Comparison of ENCODE assay signal across 19 mouse cellular contexts in the genomic region with DNA sequence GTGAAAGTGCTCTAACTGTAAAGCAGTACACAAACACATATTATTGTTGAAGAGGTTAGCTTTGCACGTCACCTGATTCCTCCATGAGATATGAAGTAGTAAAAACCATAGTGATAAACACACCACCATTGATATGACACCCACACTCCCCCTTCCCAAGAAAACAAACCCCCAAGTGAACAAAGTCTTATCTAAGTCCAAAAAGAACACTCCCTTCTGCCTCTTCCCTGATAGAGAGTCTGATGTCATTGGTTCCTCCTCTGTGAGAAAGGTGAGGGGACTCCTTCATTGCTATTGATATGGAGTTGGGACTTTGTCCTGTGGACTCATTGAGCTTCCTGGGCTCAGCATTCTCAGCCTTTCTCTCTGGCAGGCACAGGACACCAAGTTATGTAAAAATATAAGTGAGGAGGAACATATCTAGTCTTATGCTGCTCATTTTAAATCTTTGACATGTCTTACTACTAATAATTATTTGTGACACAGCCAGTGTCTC. TPM values are rescaled to one million over a fixed set of nuclear protein-coding genes. Genes with fewer than 3 reads are reported as not detected.
DNase-seq lines count a peak whose midpoint lies in the region; ATAC-seq and TF ChIP-seq lines count a peak whose summit lies in the region.
"Had no signal": no experiment of that assay in that cellular context is flagged by ENCODE, and none has a peak within 500 bp of the region (broad histone marks: within the 10 kb centered on the region; RNA-seq: fewer than 3 reads in every experiment).

No protein-coding gene starts in this region.

- H3K4me3 ChIP-seq in liver, embryonic 11.5 days (ENCODE audit: low read depth, low read length) = no peak overlapping the region
- no peak overlapping the region for H3K4me3 ChIP-seq in intestine, postnatal 0 days (ENCODE audit: low read depth, low read length)
- H3K4me3 ChIP-seq in small intestine, adult 2 months (ENCODE audit: low read depth, low read length) = no peak overlapping the region
- no peak overlapping the region for H3K4me3 ChIP-seq in limb, embryonic 10.5 days
- H3K4me3 ChIP-seq: embryonic facial prominence, embryonic 10.5 days; forebrain, embryonic 10.5 days; forebrain, embryonic 15.5 days; hindbrain, embryonic 12.5 days had no signal

- H3K27me3 ChIP-seq in liver, embryonic 11.5 days (replicated peaks; ENCODE audit: control insufficient read depth, insufficient read depth, low read length) = no peaks in the 10 kb centered on the region
- no peaks in the 10 kb centered on the region for H3K27me3 ChIP-seq in intestine, postnatal 0 days (replicated peaks; ENCODE audit: control insufficient read depth, insufficient read depth, low read length)
- H3K27me3 ChIP-seq in small intestine, adult 2 months (ENCODE audit: control insufficient read depth, insufficient read depth, low read length) = no peaks in the 10 kb centered on the region
- no peaks in the 10 kb centered on the region for H3K27me3 ChIP-seq in limb, embryonic 10.5 days (ENCODE audit: low read depth, poor library complexity, severe bottlenecking)
- H3K27me3 ChIP-seq: forebrain, embryonic 15.5 days; hindbrain, embryonic 12.5 days had no signal

- no peak overlapping the region for H3K9ac ChIP-seq in liver, embryonic 11.5 days (ENCODE audit: low read depth, low read length)
- no peak overlapping the region for H3K9ac ChIP-seq in intestine, postnatal 0 days (ENCODE audit: low read depth, low read length)
- H3K9ac ChIP-seq: forebrain, embryonic 15.5 days; hindbrain, embryonic 12.5 days had no signal

- TF ChIP-seq POLR2A in small intestine, adult 2 months (IDR thresholded peaks at IDR 0.05; ENCODE audit: low read depth, low read length) = no peak

- H3K9me3 ChIP-seq in liver, embryonic 11.5 days (ENCODE audit: control insufficient read depth, low read length) = no peaks in the 10 kb centered on the region
- H3K9me3 ChIP-seq in intestine, postnatal 0 days (ENCODE audit: control insufficient read depth) = no peaks in the 10 kb centered on the region
- no peaks in the 10 kb centered on the region for H3K9me3 ChIP-seq in limb, embryonic 10.5 days (replicated peaks)
- H3K9me3 ChIP-seq: embryonic facial prominence, embryonic 10.5 days; forebrain, embryonic 10.5 days; forebrain, embryonic 15.5 days; hindbrain, embryonic 12.5 days had no signal

- H3K4me1 ChIP-seq in liver, embryonic 11.5 days (replicated peaks; ENCODE audit: control insufficient read depth, insufficient read depth, low read length) = 0 out of 2 replicates have a peak, but pooled peaks cover 5% of the 10 kb centered on the region
- 0 out of 2 replicates have a peak, but pooled peaks cover 4% of the 10 kb centered on the region for H3K4me1 ChIP-seq in intestine, postnatal 0 days (replicated peaks; ENCODE audit: control insufficient read depth, insufficient read depth, low read length)
- peaks cover 28% of the 10 kb centered on the region for H3K4me1 ChIP-seq in small intestine, adult 2 months (ENCODE audit: control insufficient read depth, insufficient read depth, insufficient read length, low read length)
- H3K4me1 ChIP-seq in limb, embryonic 10.5 days = no peaks in the 10 kb centered on the region
- H3K4me1 ChIP-seq: forebrain, embryonic 15.5 days; hindbrain, embryonic 12.5 days had no signal

- DNase-seq in liver, embryonic 11.5 days (ENCODE audit: low spot score) = no peak
- DNase-seq in liver = no peak
- no peak for DNase-seq in urinary bladder, postnatal 4 days (ENCODE audit: low spot score in 2 of 2)
- DNase-seq in limb, embryonic 10.5 days (ENCODE audit: low spot score) = no peak
- no peak for DNase-seq in layer of hippocampus, adult 9-11 months
- DNase-seq: adrenal gland, adult 2 months; adrenal gland, postnatal 25 days; cerebellum, adult 2 months; cerebellum, postnatal 10 days; gastrocnemius, postnatal 36 days; heart, adult 11 months; heart, postnatal 10 days; heart, postnatal 4 days had no signal

- H3K27ac ChIP-seq in liver, embryonic 11.5 days (ENCODE audit: low read depth, low read length) = no peak overlapping the region
- peak overlapping the region; percentile 74 for H3K27ac ChIP-seq in intestine, postnatal 0 days (ENCODE audit: low read depth, low read length)
- peak overlapping the region; percentile 98 for H3K27ac ChIP-seq in small intestine, adult 2 months (ENCODE audit: insufficient read depth, low read depth, low read length)
- no peak overlapping the region for H3K27ac ChIP-seq in limb, embryonic 10.5 days
- H3K27ac ChIP-seq: embryonic facial prominence, embryonic 10.5 days; forebrain, embryonic 10.5 days; forebrain, embryonic 15.5 days; hindbrain, embryonic 12.5 days had no signal

- 50% methylated on average over 1 of the region's 1 CpGs for WGBS in liver, embryonic 11.5 days
- 40% methylated on average over 1 of the region's 1 CpGs for WGBS in intestine, postnatal 0 days
- WGBS in small intestine, adult 2 months = 20% methylated on average over 1 of the region's 1 CpGs
- WGBS in limb, embryonic 10.5 days = 85% methylated on average over 1 of the region's 1 CpGs

- ATAC-seq in liver, embryonic 11.5 days (replicated peaks; ENCODE audit: low FRiP score) = peak; percentile 43; the same call in 1 of the 2 replicates
- peak; percentile 90 for ATAC-seq in intestine, postnatal 0 days
- ATAC-seq: forebrain, embryonic 15.5 days had no signal

- H3K4me2 ChIP-seq in liver, embryonic 11.5 days = no peak overlapping the region
- no peak overlapping the region for H3K4me2 ChIP-seq in intestine, postnatal 0 days (replicated peaks; ENCODE audit: low read depth)
- H3K4me2 ChIP-seq: forebrain, embryonic 15.5 days; hindbrain, embryonic 12.5 days had no signal

- TF ChIP-seq CTCF in intestine, postnatal 0 days (IDR thresholded peaks at IDR 0.05; ENCODE audit: low read depth) = no peak
- TF ChIP-seq CTCF in small intestine, adult 2 months (IDR thresholded peaks at IDR 0.05; ENCODE audit: extremely low read depth, insufficient read length, insufficient replicate concordance, low read depth, low read length) = no peak

- H3K36me3 ChIP-seq in liver, embryonic 11.5 days (ENCODE audit: control insufficient read depth, insufficient read depth, low read length) = no peaks in the 10 kb centered on the region
- H3K36me3 ChIP-seq in intestine, postnatal 0 days (ENCODE audit: control insufficient read depth, insufficient read depth) = no peaks in the 10 kb centered on the region
- no peaks in the 10 kb centered on the region for H3K36me3 ChIP-seq in small intestine, adult 2 months (ENCODE audit: control insufficient read depth, insufficient read depth, low read length)
- no peaks in the 10 kb centered on the region for H3K36me3 ChIP-seq in limb, embryonic 10.5 days
- H3K36me3 ChIP-seq: embryonic facial prominence, embryonic 10.5 days; forebrain, embryonic 10.5 days; forebrain, embryonic 15.5 days; hindbrain, embryonic 12.5 days had no signal

RNA-seq across cellular contexts. Expression of a gene that starts 52.1 kb away (rescaled TPM):
- 10.1 and 12.2 TPM in 2 replicates for polyA plus RNA-seq in liver, embryonic 11.5 days (2014; fragmentation: Nextera tagmentation; extraction: Ambion mirVana)
- polyA plus RNA-seq in intestine, postnatal 0 days (2015; fragmentation: Nextera tagmentation; extraction: Ambion mirVana) = 33.5 and 33.8 TPM in 2 replicates
- polyA plus RNA-seq in small intestine, adult 2 months (2012; rRNA removed) = 23.8 and 93.8 TPM in 2 replicates
- 5.2 and 5.6 TPM in 2 replicates for polyA plus RNA-seq in limb, embryonic 10.5 days (2016; fragmentation: Nextera tagmentation; extraction: Ambion mirVana)

Comparison
In these comparisons a context has a peak if more than half of its experiments do, and no peak if none do; other contexts are left out.
1. H3K27ac ChIP-seq: peak in intestine, postnatal 0 days (single experiment) and small intestine, adult 2 months (single experiment); none in liver, embryonic 11.5 days (single experiment) and limb, embryonic 10.5 days (single experiment).